Mouse (Mus musculus): ENCODE measurements at regions not wholly inside any gene's neighbourhood (a gene's known extent, or its start where the extent isn't known, plus 50 kb on each side); places are given as distances from the start of the nearest gene placed in this dataset.

GRCm38 (mm10) chr16:53201449-53201848 lies 747.6 kb upstream of the Alcam start:
- no peak for TF ChIP-seq CTCF (IDR thresholded peaks at IDR 0.05; ENCODE audit: borderline replicate concordance, insufficient read depth, low read depth, low read length)
- no peak for TF ChIP-seq POLR2A (IDR thresholded peaks at IDR 0.05; ENCODE audit: borderline replicate concordance, insufficient read depth, low read length)
